Mouse (Mus musculus) spleen, postnatal 4 days (tissue): Measurements from ENCODE around the gene Casd1.

ENCODE experiments used
- DNase-seq, 2 experiments: peaks; one replicate each; pipeline ENCODE4 v3.0.0; 2022; ENCODE audit warnings: low spot score in 2 of 2

Casd1 gene

DNA sequence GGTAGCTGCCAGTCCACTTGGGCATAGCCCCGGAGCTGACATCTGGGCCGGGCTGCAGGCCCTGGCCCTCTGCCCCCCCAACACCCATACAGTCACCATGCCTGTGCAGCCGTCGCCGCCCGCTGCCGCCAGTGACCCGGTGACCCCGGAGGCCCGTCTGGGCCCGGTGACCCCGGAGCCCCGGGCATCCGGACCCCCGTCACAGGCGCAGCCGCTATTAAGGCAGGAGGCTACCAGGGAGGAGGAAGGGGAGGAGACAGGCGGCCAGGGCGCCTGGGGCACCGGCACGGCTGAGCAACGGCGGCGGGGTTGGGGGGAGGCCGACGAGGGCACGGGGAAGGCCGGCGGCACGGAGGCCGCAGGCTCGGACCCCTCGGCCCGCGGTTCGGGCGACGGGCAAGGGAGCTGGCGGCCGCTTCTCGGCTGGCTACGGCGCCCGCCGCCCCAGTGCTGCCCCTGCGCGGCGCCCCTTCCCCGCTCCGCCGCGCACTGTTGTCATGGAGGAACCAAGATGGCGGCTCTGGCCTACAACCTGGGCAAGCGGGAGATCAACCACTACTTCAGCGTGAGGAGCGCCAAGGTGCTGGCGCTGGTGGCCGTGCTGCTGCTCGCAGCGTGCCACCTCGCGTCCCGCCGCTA, at the start of gene Casd1:
Casd1 (plus strand) TSS at position 182 of the 639 bp plus-strand sequence.
- DNase-seq, result peak; percentile 55 to 85

DNA sequence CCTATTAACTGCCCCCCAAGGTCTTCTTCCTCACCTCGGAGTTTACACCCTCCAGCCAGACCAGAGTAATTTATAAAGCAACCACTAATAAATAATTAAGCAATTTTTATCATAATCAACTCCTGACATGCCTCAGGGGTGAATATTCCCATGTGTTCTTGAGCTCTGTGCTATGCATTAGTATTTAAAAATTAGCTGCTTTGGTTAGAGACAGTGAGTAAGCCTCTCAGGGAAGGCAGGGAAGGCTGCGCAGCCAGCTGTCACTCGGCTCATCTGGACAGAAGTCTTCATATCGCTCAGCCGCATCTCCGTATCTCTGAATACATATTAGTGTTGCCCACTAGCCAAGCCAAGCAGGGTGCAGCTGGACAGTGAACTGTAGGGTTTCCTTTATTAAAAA, 45.3 kb upstream of the Casd1 start:
- no peak for DNase-seq

DNA sequence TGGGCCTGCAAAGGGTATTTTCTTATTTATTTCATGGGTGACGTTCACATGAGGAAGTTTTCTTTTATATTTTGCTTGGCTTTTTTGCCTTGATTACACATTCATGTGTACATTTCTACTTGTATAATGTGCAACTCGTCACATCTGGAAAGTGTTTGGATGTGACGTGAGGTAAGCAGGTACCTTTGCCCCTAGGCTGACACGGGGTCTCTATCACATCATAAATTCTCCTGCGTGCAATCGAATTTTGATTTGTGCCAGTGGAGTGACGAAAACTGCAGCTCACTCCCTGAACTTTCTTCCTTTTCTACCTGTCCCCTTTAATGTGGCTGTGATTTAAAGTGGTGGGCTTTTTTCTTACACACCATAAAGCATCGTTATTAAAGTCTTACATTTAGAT, 43.6 kb upstream of the Casd1 start:
- DNase-seq, result no peak

DNA sequence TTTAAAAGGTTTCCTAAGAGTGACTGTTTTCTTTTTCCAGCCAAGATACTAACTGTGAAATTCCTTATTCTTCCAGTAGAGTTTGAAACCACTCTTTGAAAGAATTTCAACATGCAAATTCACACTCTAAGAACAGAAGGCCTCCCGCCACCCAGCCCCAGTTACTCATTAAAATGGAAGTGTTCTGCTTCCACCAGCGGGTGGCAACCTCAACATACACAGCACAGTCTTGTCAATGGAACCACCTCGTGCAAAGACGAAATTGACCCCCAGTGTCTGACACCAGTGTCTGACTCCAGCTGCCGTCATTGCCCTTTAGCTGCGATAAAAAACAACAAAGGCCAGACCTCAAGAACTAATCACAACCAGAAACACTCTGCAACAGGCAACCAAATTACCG, 43.0 kb upstream of the Casd1 start:
- peak in 1 of 2 experiments; percentile 15 for DNase-seq

- no peak for DNase-seq
Measured at GRCm38 (mm10) chr6:4561156-4561555, 39.5 kb upstream of the Casd1 start.

DNA sequence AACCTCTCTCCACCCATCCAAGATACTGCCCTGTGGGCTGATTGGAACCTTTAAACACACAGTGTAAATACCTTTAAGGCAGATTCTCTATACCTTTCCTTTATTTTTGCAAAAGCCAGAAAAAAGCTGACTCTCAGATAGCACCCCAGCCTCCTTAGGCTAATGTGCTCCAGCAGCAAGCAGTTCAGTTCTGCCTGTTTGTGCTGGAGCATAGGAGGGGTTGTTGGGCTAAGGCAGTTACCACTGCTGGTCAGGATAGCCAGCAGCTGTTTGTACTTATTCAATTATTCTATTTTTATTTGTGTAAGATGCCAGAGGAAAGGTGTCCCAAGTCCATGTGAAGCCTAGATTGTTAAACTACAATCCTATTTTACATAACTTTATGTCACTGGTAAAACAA, 39.0 kb upstream of the Casd1 start:
- no peak for DNase-seq

DNA sequence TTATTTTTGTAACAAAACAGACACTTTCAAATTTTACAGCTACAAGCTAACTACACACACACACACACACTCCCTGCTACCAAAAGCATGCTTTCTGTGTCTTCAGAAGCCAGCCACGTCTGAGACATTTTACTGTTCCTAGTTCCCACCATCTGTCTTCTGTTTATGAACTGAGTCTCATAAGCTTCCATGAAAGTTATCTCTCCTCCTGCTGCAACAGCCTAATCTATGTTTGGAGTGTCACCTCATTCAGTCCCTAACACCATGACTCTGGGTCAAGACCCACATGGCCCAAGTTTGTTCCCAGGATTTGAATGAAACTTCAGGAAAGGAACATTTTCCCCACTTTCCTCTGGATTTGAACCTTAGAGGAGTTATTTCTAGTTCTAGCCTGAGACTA, 38.2 kb upstream of the Casd1 start:
- DNase-seq, result no peak

- DNase-seq, result no peak
Measured at GRCm38 (mm10) chr6:4563477-4563876, 37.2 kb upstream of the Casd1 start.

DNA sequence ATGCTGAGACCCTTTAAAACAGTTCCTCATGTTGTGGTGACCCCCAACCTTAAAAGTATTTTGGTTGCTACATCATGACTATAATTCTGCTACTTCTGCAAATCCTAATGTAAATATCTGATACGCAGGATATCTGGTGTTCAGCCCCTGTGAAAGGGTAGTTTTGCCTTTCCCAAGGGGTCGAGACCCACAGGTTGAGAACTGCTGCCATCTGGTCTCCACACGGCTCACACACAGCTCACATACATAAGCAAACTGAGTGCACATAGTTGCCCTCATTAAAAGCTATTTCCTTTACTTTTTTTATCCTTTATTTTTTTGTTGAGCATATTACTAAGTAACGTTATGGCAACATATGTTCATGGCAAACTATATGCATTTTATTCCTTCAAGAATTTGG, 30.2 kb upstream of the Casd1 start:
- no peak for DNase-seq

GRCm38 (mm10) chr6:4577756-4578155, 22.9 kb upstream of the Casd1 start:
- DNase-seq, result no peak

GRCm38 (mm10) chr6:4578343-4578742, 22.3 kb upstream of the Casd1 start:
- DNase-seq, result no peak

GRCm38 (mm10) chr6:4579620-4580019, 21.0 kb upstream of the Casd1 start:
- no peak for DNase-seq

- DNase-seq, result no peak
Measured at GRCm38 (mm10) chr6:4583485-4583884, 17.2 kb upstream of the Casd1 start.

- no peak for DNase-seq
Measured at GRCm38 (mm10) chr6:4587946-4588345, 12.7 kb upstream of the Casd1 start.

- DNase-seq, result no peak
Measured at GRCm38 (mm10) chr6:4588722-4589121, 11.9 kb upstream of the Casd1 start.

GRCm38 (mm10) chr6:4590089-4590488, 10.6 kb upstream of the Casd1 start:
- no peak for DNase-seq

- no peak for DNase-seq
Measured at GRCm38 (mm10) chr6:4597711-4598110, 2.9 kb upstream of the Casd1 start.

DNA sequence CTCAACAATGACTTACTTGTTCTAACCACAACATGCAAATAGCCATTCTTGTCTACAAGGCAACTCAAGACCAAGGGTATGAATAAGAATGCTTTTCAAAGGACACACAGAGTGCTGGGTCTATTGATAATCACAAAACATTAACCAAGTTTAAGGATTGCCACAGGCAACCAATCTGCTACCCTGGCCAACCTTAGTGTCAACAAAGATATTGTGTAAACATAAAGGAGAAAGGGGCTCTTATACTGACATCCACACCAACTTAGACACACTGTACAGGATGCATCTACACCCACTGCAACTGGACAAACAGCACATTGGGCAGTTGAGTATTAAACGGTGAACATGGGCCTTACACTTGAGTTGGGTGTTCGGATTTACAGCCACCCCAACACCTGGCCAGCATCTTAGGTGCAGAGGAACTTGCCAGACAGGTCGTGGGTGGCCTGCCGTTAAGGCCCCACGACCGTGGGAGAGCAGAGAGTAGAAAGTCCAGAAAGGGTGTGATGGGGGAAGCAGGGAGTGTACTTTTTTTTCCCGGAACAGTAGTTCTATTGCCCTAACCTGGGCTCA, 468 bp upstream of the Casd1 start:
- no peak for DNase-seq

DNA sequence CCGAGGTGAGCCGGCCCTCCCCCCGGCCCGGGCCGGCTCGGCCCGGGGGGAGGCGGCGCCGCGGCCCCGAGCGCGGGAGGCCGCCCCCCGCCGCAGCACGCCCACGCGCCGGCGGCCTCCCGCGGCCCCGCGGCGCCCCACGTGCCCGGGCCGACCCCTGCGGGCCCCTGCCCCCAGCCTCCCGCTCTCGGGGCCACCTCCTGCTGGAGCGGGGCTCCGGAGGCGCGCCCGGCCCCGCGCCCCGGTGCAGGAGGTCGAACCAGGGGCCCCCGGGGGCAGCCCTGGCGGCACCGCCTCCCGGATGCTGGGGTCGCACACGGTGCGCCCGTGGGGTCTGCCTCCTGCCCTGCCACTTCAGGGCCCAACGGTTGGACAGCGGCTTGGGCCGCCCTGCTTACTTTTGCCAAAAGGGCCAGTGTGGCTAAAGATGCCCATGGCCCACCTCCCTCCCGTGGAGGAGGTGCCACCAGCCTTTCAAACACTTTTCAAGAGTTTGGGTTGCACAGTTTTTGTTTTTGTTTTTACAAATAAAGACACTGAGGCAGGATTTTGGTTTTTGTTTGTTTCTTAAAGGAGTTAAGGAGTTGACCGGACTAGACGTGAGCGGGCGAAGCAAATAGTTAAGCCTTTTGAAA, 775 bp downstream of the Casd1 start:
- DNase-seq, result peak; percentile 16 to 71

- DNase-seq, result no peak
Measured at GRCm38 (mm10) chr6:4602012-4602411, 1.4 kb downstream of the Casd1 start.

- no peak for DNase-seq
Measured at GRCm38 (mm10) chr6:4606394-4606793, 5.8 kb downstream of the Casd1 start.

DNA sequence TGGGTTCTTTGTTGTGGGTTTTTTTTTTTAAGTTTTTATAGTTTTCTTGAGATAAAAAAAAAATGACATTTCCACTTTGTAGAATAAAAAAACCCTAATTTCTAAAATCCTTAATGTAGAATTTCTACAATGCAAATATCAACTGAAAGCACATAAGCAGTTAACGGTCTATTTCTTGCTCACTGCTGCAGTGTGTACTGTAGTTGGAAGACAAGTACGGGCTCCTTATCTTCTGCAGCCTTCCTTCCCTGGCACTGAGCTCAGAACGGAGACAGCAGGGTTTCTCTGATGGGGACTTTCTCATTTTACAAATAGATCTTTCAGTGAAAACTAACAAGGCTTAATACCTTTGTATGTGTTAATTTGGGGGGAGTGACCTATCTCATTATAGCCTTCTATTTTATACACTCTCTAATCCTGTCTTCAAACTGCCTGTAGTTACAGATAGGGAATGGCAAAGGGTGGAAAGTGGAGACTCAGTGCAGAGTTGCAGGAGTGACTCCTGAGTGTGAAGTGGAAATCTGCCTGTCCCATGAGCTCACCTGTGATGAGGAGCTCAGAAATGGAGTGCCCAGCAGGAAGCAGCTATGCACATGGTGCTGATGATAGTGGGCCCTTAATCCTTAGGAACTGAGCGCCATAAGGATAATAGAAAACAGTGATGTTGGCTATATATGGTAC, 9.7 kb downstream of the Casd1 start:
- DNase-seq, result no peak

- DNase-seq, result no peak
Measured at GRCm38 (mm10) chr6:4611853-4612252, 11.2 kb downstream of the Casd1 start.
